Mouse (Mus musculus) kidney, postnatal 14 days (tissue): ENCODE measurements at regions not wholly inside any gene's neighbourhood (a gene's known extent, or its start where the extent isn't known, plus 50 kb on each side); places are given as distances from the start of the nearest gene placed in this dataset.
"Not testable (repeated sequence)": the region's sequence is repeated elsewhere in the genome, so short reads cannot be mapped to it uniquely, and the experiment has no call there.

Experiments used
- DNase-seq: peaks from one replicate; pipeline ENCODE4 v3.0.0; 2022; ENCODE audit warnings: mixed read lengths

DNA sequence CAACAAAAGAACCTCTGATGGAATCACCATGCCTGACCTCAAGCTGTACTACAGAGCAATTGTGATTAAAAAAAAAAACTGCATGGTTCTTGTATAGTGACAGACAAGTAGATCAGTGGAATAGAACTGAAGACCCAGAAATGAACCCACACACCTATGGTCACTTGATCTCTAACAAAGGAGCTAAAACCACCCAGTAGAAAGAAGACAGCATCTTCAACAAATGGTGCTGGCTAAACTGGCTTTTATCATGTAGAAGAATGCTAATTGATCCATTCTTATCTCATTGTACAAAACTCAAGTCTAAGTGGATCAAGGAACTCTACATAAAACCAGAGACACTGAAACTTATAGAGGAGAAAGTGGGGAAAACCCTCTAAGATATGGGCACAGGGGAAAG lies 284.8 kb upstream of the Shh start:
- not testable (repeated sequence) for DNase-seq

DNA sequence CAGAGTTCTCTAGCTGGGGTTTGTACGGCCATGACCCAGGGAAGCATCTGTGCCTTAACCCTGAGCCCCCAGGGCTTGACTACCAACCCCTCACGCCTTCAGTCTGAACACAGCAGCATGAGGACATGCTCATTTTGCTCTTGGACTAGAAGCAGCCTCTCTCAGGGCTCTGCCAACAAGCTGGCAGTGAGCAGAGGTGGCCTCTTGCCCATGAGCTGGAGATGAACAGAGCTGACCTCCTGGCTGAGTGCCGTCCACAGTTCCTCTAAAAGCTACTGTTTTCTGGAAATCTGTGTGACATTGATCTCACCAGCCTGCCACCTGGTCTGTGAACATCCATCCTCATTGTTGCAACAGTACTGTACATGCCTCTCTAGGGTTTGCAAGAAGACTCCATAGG lies 267.7 kb upstream of the Shh start:
- no peak for DNase-seq

DNA sequence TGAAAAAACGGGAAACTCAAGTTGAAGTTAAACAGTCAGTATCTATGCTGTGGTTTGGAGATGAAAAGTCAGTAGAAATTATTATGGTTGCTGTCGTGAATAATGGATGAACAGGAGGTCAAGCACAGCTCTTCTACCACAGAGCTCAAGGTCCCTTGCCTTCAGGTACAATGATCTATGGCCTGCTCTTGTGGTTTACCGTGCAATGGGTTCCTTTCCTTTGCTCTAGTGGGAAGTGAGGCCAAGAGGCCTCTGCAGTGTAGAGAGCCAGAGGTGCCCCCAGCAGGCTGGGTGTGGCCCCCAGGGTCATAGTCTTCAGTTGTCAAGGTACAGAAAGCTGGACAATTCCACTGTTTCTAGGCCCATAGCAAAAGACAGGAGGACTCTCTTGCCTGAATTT lies 255.0 kb upstream of the Shh start:
- DNase-seq, result no peak

DNA sequence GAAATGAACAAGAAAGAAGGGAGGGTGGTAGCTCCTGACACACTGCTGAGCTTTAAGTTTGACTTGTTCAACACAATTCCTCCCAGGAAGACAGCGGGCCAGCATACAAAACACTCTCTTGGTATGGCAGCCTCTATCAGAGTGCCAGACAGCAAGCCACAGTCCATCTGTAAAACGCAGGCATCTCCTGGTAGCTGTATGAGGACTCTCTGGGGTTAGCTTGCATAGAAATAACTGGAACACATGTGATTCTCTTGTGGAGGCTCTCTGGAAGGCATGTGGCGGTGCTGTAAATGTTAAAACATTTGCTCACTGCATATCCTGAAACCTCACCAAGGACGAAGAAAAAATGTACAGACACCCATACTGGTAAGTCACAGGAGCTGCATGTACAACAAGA lies 247.9 kb upstream of the Shh start:
- DNase-seq, result no peak

DNA sequence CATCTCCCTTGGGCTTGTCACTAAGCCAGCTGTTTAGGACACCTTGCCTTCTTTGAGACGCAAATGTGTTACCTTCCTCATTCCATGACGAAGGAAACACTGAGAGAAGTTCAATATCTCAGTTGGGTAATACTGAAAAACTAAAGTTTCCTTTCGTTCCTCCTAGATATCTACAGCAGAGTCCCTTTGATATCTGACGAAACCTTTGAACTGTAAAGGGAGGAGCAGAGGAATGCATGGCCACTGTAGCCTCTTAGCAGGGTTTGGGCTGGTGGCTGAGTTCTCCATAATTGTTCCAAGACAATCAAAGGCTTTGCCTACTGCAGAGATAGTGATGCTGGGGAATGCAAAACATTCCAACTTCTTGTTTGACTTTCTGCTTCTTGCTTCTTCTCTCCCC lies 243.5 kb upstream of the Shh start:
- no peak for DNase-seq

DNA sequence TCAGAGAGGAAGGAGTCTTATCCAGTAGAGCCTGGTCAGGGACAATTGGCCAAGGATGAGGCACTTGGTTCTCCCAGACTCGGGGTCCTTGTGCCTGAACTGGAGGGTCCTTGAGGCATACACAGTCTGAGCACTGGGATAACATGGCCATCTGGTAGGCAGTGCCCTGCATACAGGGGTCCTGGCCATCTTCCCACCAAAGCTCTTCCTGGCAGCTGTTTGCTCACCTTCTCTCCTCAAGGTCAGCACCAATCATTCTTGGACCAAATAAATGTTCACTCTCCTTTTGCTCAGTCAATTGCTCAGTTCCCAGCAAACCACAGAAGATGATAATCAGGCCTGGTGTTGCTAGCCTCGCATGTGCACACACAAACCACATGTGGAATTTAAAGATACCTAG lies 242.6 kb upstream of the Shh start:
- DNase-seq, result no peak

DNA sequence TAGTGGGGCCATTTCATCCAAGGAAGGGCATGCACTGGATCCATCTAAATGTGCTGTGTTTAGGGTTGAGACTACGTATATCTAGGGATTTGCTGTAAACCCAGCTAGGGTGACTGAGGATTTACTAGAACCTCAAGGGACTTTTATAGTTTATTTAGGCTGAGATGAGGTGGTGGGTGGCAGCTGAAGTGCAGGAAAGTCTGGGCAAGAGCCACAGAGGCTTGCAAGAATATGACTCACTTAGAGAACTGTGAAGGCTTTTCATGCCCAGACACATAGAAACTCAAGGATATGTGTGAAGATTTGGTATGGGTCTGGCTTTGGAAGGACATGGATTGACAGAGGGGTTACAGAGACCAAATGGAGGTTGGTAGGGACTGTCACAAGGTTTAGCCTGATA lies 237.3 kb upstream of the Shh start:
- no peak for DNase-seq

DNA sequence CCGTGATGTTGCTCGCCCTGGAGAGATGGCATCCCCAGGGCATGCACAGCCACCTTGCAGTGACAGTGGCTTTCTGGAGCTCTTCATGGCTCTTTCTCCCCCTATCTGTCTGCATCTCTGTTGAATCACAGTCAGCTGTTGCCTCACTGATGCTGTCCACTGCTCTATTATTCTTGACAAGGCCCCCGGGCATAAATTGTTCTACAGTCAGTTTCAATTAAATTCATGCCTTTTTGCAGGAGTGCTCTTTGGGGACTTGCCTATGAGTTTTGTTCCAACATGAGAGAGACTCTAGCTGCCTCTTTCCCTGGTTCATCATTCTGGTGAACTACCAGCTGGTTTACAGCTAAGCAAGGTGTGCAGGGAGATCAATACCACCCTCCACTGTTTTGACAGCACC lies 229.9 kb upstream of the Shh start:
- DNase-seq, result no peak

DNA sequence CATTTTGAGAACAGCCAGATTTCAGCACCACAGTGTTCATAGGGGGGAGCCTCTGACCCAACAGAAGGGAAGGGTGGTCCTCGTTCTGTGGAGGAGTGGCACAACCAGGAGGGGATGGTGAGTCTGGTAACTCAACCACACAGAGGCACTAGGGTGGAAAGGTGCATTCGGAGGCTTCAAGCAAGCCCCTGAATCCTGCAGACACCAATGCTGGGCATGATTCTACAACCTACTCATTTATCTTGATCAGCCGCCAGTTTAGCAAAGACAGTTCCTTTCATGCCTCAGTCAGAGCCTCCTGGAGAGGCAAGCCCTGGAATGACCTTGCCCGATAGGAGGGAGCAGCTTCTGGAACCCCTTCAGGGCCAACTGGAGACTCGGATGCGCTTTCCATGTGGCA lies 223.1 kb upstream of the Shh start:
- no peak for DNase-seq

DNA sequence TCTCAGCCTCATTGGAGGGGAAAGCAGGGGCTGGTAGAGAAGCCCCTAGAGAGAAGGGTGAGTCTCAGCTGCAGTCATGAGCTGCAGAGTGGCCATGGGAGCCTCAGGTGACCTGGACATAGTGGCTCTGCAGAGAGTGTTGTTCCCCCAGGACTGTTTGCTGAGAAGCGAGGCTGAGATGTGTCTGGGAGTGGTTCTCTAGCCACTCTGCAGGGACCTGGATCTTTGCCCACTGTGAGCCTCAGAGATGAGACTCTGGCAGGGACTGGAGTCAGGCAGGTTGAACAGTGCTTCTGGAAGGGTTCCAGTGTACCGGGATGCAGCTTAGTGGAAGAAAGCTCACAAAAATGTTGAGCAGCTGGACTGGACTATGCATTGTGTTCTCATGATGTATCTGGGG lies 222.6 kb upstream of the Shh start:
- DNase-seq, result no peak

DNA sequence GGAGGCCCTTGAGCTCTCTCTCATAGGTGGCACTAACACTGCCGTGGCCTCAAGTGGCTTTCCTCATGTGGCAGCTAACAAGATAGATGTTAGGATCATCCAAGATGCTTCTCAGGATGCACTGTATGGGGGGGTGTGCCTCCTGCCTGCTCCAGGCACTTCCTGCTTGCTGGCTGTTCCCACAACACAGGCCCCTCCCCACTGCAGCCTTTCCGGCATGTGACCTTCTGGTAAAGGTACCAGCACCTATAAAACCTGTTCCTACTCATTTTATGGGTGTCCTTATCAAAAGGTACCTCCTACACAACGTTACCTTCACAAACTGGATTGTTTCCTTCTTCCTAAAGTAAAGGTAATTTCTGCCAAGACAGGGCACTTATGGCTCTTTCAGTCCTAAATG lies 222.1 kb upstream of the Shh start:
- no peak for DNase-seq

DNA sequence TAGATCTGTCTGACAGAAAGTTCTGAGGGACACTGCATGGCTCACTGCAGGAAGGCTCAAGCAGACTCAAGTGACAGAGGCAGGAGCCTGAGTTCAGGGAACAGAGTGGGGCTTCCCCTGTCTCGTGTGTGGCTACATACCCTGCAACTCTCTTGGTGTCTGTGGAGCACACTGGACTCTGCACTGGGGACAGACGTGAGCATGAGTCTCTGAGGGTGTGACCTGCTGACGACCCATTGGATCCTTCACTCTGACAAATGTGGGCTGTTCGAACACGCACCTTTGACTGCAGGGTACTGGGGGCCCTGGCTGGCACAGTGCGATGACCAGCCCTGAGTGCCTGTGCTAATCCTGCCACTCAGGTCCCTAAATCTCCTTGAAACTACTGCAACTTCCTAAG lies 215.8 kb upstream of the Shh start:
- DNase-seq, result no peak

DNA sequence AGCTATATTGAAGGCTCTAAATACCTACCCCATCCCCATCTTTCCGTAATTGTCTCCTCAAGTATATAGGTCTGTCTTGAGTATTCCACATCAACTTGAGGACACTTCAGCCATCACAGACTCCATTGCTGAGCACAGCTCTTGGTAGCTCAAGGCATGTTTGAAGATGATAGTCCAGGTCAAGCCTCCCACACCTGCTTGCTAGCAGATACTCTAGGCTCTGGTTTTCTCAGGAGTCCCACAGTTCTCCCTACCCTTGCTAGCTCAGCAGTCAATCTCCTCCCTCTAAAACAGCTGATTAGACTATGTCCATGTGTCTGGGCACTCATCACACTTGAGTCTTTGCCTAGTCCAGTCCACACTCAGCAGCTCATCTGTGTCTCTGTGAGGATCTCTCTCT lies 213.3 kb upstream of the Shh start:
- DNase-seq, result no peak

DNA sequence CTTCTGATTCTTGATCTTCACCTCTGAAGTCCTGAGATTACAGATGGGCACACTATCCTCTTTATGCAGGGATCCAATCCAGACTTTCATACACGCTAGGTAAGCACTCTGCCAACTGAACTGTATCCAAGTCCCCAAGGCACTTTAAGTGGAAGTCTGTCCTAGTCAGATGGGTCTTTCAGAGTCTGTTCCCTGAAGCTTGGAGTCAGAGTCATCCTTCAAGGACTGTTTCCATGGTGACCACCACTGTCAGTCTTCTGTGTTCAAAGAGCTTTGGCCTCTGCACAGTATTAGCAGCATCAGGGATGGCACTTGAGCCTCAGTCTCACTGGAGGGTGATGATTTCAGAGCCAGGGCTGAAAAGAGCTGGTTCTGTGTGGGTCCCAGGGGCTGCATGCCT lies 212.7 kb upstream of the Shh start:
- DNase-seq, result no peak

DNA sequence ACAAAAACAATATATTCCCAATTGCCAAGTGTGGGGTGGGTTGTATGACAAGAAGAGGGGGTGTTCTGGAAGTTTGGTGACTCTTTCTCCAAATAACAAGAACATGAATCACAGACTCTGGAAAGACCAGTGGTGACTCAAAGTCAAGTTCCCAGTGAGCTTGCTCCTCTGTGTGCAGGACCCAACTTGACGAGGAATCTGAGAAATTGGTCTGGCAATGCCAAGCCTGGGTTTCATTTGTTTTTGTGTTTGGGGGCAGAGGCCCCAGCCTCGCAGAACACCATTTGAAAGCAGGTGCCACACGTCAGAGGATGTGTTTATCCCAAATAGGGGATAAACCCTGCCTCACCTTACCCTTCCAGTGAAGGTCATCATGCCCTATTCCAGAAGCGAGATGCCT lies 163.1 kb upstream of the Shh start:
- DNase-seq, result no peak

DNA sequence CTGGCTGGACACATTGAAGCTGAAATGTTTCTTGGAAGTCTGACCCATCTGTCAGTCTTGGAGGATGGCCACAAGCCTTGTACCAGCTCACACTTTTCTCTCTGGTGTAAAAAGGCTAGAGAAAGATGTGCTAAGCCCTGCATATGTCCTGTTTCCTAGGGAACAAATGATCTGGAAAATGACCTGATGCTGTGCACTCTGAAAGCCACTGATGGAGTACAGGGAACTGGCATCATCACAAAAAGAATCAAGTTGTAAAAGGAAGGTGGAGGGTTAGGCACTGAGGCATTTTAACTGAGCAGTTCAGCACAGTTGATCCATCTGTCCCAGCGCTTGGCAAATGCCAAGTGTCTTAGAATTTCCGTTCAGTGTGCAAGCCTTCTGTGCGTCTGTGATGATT lies 144.8 kb upstream of the Shh start:
- no peak for DNase-seq

DNA sequence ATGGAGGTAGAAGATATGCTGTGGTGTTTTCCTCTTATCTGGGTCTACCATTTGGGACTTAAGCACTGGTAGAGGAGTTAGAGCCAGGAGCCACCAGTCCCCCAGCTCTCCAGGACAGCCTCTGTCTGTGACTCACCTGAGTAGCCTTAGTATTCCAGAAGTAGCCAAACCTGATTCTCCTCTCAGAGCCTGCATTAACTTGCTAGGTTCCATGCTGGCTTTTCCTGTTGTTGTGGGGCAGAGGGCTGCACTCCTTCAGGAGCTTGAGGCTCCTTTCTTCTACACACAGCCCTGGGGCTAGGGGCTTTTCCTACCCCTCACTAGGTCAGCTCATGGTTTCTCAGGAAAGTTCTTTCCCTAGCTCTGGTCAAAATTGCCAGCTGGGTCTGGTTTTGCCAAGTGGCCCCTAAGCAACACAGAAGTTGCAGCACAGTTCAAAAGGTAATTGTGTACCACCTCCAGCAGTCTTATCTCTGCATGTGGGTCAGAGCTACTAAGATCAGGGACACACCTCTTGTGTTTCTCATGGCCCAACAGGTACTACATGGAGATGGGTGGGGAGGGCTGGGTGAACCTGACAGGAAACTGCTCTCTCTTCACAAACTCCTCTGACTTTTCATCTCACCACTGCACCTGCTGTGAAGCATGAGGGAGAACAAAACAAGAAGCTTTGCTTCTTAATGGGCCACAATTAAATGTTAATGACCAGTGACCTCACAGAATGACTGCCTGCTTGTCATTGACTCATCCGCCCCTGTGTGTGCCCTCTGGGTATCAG lies 129.7 kb upstream of the Shh start:
- DNase-seq, result no peak

DNA sequence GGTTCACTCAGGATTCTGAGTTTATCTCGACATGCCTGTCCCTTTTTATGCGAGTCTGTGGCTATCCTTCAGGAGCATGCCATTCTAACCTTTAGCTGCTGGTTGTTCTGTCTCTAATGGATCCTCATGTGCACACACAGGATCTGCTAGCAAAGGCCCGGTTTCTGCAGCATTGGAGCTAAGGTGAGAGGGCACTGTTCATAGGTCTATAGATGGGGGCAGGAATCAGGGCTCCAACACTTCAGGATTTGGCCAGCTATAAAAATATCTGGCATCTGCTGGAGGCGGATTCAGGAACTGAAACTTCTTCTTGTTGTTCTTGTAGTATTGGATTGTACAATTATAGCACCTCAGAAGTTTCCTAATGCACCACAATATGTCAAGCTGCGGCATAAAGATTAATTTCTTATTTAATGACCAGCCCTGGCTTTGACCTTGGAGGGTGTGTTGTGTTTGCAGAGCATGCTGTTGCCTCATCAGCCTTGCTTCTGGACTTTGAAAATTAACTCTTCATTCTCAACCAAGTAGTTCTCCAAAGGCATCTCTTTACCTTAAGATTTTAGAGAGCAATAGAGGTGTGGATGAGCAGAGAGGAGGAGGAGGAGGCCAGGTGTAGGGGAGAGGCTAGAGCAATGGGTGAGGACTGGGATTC lies 104.4 kb upstream of the Shh start:
- no peak for DNase-seq

DNA sequence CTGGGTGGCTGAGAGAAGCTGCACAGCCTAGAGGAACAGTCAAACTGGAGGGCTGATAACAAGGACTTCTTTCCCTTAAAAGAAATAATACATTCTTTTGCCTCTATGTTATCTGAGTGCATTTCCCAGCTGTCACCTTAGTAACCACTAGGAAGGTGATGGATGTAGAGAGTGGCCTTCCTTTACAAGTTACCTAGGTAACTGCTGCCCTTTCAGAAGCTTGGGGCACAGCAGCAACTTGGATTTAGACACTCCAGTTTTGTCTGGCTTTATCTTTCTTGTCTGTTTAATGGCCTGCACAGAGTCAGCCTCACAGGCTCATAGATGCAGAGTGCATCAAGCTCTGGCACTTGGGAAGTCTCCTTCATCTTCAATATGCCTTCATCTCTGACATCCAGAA lies 101.4 kb upstream of the Shh start:
- DNase-seq, result no peak

DNA sequence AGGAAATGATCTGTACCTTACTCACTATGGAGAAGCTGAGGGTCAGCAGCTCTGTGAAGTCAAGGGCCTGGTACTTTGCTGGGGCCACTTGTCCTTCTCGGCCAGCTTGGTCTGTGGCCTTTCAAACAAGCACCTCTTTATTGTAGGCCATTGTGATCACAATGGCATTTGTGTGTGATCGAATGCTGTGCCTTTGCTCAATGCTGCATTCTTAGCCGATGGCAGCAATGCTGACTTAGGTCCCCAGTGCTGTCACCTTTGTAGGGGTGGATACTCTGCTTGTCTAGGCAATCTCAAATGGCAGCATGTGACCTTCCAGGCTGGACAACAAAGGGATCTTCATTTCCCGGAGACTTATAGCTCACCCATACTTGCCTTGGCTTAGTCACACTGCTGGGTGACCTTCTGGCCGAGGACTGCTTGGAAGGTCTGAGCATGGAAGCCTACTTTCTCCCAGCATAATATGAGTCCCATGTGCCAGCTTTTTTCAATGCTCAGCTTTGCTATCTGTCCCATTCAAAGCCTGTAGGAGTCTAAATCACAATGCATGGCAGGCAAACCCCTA lies 100.4 kb upstream of the Shh start:
- no peak for DNase-seq

DNA sequence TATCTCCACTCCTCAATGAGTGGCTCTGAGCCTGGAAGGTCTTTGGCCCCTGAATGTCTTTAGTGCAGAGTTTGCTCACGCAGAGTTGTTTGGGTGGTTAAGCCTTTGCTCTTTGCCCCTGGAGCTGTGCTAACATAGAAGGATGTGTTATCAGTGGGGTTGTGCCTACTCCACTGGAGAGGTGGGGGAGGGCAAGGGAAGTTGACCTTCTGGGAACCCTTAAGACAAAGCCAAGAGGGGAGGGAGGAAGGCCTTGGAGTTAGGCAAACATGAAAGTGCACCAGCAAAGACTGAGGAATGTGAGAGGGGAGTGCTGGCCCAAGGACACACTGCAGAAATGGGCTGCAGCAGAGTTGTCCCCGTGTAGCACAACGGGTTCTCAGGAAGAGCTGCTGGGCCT lies 96.3 kb upstream of the Shh start:
- no peak for DNase-seq

DNA sequence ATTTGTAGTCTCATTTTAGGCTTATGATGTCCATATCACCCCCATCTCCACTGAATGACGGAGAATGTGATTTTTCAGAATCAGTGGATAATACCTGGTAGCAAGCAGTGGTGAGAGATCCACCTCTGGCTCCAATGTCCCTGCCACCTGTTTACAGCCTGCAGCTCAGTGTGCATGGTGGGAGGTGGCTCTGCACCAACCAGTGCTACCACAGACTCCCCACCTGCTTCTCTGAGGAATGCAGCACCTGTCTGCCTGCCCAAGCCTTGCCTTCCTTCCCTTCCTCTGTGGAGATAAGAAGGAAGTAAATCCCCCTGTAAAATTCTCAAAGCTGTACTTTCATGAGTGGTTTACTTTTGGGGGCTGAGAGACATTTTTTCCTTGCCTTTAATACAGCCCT lies 95.9 kb upstream of the Shh start:
- no peak for DNase-seq

DNA sequence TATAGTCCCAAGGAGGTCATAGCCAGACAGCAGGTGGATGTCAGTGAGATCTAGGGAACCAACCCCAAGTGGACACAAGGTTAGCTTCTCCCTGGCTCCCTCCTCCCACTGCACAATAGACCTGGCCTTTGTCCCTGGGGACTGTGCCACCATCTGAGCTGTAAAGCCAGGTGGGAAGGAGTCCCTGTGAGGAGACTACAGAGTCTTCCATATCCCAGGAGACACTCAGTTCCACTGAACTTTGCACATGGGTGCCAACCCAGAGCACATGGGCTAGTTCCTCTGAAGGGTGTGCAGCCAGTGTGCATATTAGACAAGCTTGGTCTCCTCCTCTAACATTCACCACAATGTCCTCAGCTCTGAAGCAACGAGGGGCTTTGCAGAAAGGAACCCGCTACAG lies 86.5 kb upstream of the Shh start:
- no peak for DNase-seq

DNA sequence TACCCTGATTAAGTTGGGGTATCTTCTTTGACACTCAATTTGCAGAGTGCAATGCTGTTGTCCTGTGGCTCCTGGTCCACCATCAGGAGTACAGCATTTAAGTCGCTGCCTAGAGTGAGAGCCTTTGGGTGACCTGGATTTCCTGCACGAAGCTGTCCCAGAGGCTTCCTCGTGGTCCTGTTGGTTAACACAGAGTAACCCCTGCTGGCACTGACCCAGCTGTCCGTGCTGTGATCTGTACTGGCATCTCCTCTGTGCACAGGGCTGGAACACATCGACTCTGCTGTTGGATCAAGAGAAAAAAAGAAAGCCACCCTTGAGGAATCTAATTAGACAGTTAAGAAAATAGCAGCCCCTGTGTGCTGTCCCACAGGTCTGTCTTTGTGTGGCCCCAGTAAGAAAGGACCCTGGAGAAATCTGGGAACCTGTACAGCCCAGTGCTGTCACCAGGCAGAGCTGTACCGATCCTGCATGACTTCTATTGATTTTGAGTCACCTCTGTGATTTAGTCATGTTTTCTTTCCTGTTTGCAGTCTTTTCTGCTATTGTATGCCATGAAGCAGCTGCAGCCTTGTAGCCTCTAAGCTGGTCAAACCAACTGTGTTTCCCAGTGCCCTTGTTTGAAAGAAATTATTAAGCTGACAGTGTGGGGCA lies 63.3 kb upstream of the Shh start:
- peak; percentile 61 for DNase-seq
